Mouse (Mus musculus): Measurements from ENCODE around the gene Cdk5r2.

Gene Cdk5r2

DNA sequence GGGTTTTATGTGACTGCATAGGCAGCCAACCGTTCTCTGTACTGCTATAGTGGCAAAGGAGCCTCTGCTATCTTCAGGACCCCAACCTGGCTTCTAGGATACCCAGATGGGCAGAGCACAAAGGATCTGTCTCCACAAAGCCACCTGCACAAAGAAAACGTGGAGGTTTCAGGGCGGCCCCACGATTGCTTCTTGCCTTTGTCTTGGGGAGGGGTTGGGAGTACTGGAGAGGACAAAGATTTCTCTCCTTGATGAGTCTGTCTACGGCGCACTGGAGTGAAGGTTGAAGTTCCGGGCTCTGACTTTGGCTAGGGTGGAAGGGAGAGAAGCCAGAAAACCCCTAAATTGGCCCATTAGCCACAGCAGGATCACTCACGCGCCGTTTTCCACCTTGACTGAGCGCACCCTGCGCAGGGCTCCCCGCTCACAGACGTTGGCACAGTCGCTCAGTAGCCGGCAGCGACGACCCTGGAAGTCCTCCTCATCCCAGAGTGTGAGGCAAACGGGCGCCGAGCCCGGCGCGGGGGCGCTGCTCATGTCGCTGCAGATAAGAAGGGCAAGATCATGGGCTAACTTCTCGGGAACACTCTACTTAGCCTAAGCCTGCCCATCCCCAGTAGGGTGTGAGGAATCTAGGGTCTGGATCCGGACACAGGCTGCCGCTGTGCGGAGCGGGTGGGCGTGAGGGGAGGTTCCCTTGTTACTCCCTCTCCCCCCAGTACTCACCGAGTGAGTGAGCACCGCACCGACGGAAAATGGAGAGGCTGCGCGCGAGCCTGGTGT is 37.8 kb downstream of the Cdk5r2 start:
- DNase-seq = no peak

DNA sequence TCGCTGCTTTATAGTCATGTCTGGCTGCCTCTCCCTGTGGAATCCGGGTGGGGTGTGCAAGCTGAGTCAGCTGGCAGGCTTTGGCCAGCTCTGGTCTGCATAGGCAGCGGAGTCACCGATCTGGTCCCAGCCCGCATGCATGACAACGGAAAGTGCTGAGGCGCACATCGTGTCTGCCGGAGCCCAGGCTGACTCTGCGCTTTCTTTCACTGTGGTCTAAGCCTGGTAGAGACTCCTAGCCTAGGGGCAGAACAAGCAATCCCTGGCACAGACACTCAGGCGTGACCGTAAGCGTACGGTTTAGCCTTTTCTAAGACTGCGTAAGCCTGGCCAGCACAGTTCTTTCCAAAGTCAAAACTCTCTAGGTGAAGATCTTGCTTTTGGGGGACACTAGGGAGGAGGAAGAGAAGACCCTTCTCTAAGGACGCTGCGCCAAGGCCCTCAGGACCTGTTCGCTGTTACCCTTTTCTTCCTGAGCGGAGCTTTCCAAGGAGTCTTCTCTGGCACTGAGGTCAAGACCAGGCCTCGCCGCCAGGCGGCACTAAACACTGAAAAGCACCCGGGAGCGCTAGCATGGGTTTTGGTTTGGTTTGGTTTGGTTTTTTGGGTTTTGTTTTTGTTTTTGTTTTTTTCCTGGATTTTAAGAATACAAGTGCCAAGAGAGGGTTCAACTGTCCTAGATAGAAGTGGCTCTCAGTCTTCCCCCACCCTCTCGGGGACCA is 38.6 kb downstream of the Cdk5r2 start, which contains the start of gene Cryba2:
Gene Cryba2 (minus strand): TSS at position 10 of the 722 bp plus-strand sequence.
- peak; percentile 73 to 80 for DNase-seq

DNA sequence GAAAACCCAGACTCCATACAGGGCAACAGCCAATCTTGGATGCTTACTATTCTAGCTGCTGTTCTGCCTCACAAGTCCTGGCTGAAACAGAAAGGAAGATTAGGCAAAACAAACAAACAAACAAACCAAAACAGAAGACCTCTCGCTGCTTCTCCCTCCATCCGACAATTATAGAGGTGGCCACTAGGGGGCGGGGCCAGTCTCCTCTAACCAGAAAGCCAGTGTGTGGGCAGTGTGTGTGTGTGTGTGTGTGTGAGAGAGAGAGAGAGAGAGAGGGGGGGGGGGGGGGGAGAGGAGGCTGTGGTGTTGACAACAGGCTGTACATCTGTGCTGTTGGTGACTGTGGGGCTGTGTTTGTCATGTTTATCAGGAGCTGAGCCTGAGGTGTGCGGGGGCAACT is 40.2 kb downstream of the Cdk5r2 start:
- peak; percentile 69 to 86 for DNase-seq

DNA sequence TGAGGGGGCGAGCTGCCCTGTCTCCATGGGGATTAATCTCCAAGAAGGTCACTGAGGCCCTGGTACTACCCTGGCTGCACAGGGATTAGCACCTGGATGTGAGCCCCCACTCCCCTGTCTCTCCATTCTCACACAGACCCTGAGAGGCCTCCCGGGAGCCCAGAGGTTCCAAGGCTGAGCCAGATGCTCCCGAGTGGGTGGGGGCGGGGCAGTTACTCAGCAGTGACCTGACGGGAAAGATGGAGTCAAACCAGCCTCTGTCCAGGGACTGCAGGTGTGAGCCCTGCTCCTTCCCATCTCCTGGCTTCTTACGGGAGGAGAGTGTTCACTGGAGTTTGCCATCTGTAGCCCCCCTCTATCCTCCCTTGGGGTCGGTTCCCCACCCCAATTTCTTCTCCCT is 43.2 kb downstream of the Cdk5r2 start:
- DNase-seq = no peak

DNA sequence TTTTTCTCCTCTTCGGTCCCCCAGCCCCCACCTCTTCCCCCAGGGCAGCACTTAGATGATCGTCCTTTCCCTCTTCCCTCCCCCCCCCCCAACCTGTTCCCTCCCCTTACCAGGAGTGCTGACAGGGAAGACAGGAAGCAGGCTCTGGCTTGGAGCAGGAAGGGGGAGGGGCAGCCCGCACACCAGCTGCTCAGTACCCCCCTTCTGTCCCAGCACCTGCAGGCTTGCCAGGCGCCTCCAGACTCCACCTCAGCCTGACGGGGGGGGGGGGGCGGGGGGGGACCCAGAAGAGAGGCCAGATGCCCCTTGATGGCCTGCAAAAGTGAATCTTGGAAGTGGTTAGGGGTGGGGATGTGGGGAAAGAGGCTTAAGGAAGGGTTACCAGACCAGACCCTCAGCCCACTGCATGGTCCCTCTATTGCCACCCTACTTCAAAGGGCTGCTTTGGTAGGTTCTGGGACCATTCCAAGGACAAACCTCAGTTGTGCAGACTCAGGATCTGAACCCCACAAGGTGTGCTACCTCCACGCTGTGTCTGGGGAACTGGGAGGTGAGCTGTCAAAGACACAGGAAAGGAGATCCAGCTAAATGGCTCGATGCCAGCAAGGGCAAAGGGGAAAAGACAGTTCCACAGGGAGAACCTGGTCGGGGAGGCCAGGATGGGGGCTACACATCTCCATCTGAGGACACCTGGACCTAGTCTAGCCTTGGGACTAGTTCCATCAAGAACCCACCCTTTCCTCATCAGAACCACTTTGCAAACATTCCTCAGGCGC is 44.1 kb downstream of the Cdk5r2 start:
- no peak for DNase-seq

DNA sequence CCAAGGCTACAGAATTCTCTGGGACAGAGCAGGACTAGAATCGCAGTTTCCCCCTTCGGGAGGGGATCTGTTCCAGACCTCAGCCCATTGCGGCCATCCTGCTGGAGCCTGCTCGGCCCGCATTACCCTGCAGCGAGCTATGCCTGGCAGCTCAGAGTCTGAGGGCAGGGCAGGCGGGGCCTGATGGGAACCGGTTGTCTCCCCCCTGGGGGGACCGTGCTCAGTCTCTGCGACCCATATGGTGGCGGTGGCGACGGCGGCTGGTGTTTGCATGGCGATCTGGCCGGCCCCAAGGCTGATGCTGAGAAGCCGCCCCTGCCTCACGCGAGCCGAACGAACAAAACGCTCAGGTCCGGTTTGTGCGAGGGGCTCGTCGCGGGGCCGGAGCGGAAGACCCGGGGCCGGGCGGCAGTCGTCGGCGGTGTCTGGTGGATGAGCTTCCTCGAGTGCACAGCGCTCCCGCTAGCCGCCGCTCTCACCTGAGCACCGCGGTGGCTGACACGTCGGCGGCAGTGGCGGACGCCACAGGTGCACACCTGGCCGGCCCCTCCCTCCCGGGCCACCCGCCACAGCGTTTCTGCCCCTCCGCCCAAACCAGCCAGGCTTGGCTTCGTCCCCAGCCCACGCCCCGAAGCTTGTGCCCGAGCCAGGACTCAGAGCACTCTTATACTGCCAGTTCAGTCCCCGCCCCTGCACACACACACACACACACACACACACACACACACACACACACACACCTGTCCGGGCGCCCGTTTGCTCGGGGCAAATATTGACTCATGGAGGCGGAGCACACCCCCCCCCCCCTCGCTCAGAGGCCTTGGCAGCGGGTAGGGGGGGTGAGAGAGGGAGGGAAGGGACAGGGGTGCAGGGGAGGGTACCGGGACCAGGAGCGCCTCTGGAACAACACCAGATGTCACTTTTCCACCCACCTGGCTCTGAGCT is 45.9 kb downstream of the Cdk5r2 start:
- peak; percentile 25 to 37 for DNase-seq

DNA sequence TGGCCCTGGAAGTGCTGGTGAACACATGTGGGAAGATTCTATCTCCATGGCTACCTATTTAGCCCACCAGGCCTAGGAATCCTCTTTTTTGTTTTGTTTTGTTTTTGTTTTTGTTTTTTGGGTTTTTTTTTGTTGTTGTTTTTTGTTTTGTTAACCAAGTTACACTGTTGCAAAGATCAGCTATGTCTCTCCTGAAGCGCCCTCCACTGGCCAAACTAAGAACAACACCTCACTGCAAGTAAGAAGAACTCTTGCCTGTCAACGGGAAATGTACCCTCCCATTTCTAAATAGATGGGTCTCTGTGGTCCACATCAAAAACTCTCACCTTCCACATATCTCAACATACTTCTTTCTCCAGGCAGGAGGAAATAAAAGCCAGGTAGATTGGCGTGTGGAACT is 47.0 kb downstream of the Cdk5r2 start:
- DNase-seq = peak; percentile 67 to 85

DNA sequence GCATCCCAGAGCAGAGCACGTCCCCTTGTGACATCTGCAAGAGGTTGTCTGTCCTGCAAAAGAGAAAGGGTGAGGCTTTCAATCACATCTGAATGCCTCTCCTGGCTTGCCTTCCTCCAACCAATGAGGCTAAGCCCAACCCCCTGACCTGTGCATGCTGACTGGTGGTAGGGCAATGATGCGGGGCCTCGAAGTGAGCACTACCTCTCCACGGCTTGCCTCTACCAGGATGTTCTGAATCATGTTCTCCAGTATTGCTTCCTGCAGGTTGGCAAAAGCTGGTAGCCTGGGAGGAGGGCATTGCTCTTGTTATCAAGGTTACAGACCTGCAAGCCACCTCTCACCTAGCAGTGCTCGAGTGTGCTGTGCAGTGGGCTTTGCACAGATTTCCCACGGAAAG is 47.5 kb downstream of the Cdk5r2 start:
- no peak for DNase-seq

All from cerebellum, postnatal 25 days (tissue).